Mouse (Mus musculus): ENCODE measurements around the gene Tarm1.

DNA sequence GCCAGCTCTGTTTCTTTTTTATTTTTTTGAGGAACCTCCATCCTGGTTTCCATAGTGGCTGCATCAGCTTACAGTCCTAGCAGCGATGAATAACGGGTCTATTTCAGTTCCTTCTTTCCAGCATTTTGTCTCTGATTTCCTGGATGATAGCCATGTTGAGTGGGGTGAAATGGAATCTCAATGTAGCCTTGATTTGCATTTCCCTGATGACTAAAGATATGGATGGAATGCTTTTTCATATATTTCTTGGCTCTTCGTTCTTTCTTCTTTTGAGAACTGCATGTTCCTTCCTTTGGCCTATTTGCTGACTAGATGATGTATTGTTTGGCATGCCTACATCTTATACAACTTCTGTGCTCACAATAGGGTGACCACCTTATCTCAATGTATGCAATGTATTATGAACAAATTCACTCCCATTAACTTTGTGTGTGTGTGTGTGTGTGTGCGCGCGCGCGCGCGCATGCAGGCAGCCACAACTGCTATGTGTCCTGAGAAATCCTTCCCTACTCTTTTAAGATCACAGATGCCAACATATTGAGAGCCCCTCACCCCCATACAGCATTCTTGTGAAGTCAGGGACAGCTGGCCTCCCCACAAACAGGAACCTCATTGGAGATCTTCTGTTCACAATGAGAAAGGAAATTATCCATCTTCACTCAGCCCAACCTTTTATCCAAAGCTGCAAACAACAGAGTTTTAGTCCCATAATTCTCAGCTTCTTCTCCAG lies 45.1 kb downstream of the Tarm1 start:
- TF ChIP-seq CTCF (conservative IDR thresholded peaks at IDR 0.05 in 1 of 2, IDR thresholded peaks at IDR 0.05 in 1 of 2; ENCODE audit: low read depth in 2 of 2, low read length in 2 of 2), result no peak
- TF ChIP-seq MXI1 (IDR thresholded peaks at IDR 0.05; ENCODE audit: low read depth, low read length), result no peak
